Mouse (Mus musculus): ENCODE data around the gene Lmbr1l. TPM values are rescaled to one million over a fixed set of nuclear protein-coding genes. Genes with fewer than 3 reads are reported as not detected.
A peak's percentile ranks its signal among the peaks of the same experiment; 100 is the strongest.

Lmbr1l gene
- polyA plus RNA-seq, 1 experiment: not detected

DNA sequence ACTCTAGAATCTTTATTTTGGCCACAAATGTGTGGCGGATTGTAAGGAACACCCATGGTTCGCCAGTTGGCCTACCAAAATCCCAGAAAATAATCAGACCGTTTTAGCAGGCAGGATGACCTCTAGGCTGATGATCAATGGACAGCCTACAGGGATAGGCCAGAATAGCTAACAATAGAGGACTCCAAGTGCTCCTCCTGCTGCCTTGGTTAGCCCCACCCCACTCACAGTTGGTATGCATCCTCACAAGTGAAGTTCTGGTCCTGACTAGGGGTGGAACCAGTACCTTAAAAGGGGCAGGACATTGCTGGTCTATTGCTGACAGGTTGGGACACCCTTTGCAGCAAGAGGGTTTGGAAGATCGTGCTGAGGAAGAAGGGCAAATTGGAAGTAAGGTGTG lies 25.0 kb downstream of the Lmbr1l start:
- TF ChIP-seq CTCF (IDR thresholded peaks at IDR 0.05; ENCODE audit: insufficient read depth, low read depth, low read length) (no peak), POLR2A (IDR thresholded peaks at IDR 0.05; ENCODE audit: insufficient read depth, low read depth, low read length) (no peak)
- H3K4me1 ChIP-seq (ENCODE audit: control insufficient read depth, insufficient read depth, low read length): peaks cover 29% of the 10 kb centered on the region
- WGBS: 85% methylated on average over 4 of the region's 4 CpGs
- H3K27ac ChIP-seq (ENCODE audit: insufficient read depth, low read depth, low read length): no peak overlapping the region
- no peak overlapping the region for H3K4me3 ChIP-seq (ENCODE audit: insufficient read depth, low read depth, low read length)

GRCm38 (mm10) chr15:98891907-98892606 lies 26.0 kb downstream of the Lmbr1l start:
- TF ChIP-seq POLR2A (IDR thresholded peaks at IDR 0.05; ENCODE audit: insufficient read depth, low read depth, low read length): no peak
- no peak overlapping the region for H3K4me3 ChIP-seq (ENCODE audit: insufficient read depth, low read depth, low read length)
- 40% methylated on average over 6 of the region's 6 CpGs for WGBS
- no peak overlapping the region for H3K27ac ChIP-seq (ENCODE audit: insufficient read depth, low read depth, low read length)
- peaks cover 26% of the 10 kb centered on the region for H3K4me1 ChIP-seq (ENCODE audit: control insufficient read depth, insufficient read depth, low read length)

- no peak overlapping the region for H3K27ac ChIP-seq (ENCODE audit: insufficient read depth, low read depth, low read length)
- TF ChIP-seq CTCF (IDR thresholded peaks at IDR 0.05; ENCODE audit: insufficient read depth, low read depth, low read length) (no peak), POLR2A (IDR thresholded peaks at IDR 0.05; ENCODE audit: insufficient read depth, low read depth, low read length) (no peak)
- 22% methylated on average over 19 of the region's 19 CpGs for WGBS
- peaks cover 26% of the 10 kb centered on the region for H3K4me1 ChIP-seq (ENCODE audit: control insufficient read depth, insufficient read depth, low read length)
- no peak overlapping the region for H3K4me3 ChIP-seq (ENCODE audit: insufficient read depth, low read depth, low read length)
Observed at GRCm38 (mm10) chr15:98891198-98891742, 26.8 kb downstream of the Lmbr1l start.

GRCm38 (mm10) chr15:98887526-98887925 lies 30.5 kb downstream of the Lmbr1l start:
- Histone ChIP-seq H3K27ac (ENCODE audit: insufficient read depth, low read depth, low read length) (no peak overlapping the region), H3K4me1 (ENCODE audit: control insufficient read depth, insufficient read depth, low read length) (peaks cover 2% of the 10 kb centered on the region; the same call in 1 of the 2 replicates), H3K4me3 (ENCODE audit: insufficient read depth, low read depth, low read length) (no peak overlapping the region)
- TF ChIP-seq POLR2A (IDR thresholded peaks at IDR 0.05; ENCODE audit: insufficient read depth, low read depth, low read length): no peak
- TF ChIP-seq CTCF (IDR thresholded peaks at IDR 0.05; ENCODE audit: insufficient read depth, low read depth, low read length): no peak
- WGBS: 76% methylated on average over 7 of the region's 7 CpGs

- Histone ChIP-seq H3K4me1 (ENCODE audit: control insufficient read depth, insufficient read depth, low read length) (peaks cover 2% of the 10 kb centered on the region; the same call in 1 of the 2 replicates), H3K27ac (ENCODE audit: insufficient read depth, low read depth, low read length) (no peak overlapping the region), H3K4me3 (ENCODE audit: insufficient read depth, low read depth, low read length) (no peak overlapping the region)
- TF ChIP-seq POLR2A (IDR thresholded peaks at IDR 0.05; ENCODE audit: insufficient read depth, low read depth, low read length) (no peak), CTCF (IDR thresholded peaks at IDR 0.05; ENCODE audit: insufficient read depth, low read depth, low read length) (no peak)
- WGBS: 66% methylated on average over 8 of the region's 8 CpGs
Observed at GRCm38 (mm10) chr15:98886667-98887387, 31.2 kb downstream of the Lmbr1l start.

- no peak overlapping the region for H3K27ac ChIP-seq (ENCODE audit: insufficient read depth, low read depth, low read length)
- TF ChIP-seq POLR2A (IDR thresholded peaks at IDR 0.05; ENCODE audit: insufficient read depth, low read depth, low read length) (no peak), CTCF (IDR thresholded peaks at IDR 0.05; ENCODE audit: insufficient read depth, low read depth, low read length) (no peak)
- WGBS: 76% methylated on average over 1 of the region's 1 CpGs
- no peaks in the 10 kb centered on the region for H3K4me1 ChIP-seq (ENCODE audit: control insufficient read depth, insufficient read depth, low read length)
- no peak overlapping the region for H3K4me3 ChIP-seq (ENCODE audit: insufficient read depth, low read depth, low read length)
Observed at GRCm38 (mm10) chr15:98884106-98884505, 33.9 kb downstream of the Lmbr1l start.

GRCm38 (mm10) chr15:98883661-98884060 lies 34.4 kb downstream of the Lmbr1l start:
- TF ChIP-seq CTCF (IDR thresholded peaks at IDR 0.05; ENCODE audit: insufficient read depth, low read depth, low read length) (no peak), POLR2A (IDR thresholded peaks at IDR 0.05; ENCODE audit: insufficient read depth, low read depth, low read length) (no peak)
- H3K27ac ChIP-seq (ENCODE audit: insufficient read depth, low read depth, low read length): no peak overlapping the region
- H3K4me3 ChIP-seq (ENCODE audit: insufficient read depth, low read depth, low read length): no peak overlapping the region
- H3K4me1 ChIP-seq (ENCODE audit: control insufficient read depth, insufficient read depth, low read length): no peaks in the 10 kb centered on the region

DNA sequence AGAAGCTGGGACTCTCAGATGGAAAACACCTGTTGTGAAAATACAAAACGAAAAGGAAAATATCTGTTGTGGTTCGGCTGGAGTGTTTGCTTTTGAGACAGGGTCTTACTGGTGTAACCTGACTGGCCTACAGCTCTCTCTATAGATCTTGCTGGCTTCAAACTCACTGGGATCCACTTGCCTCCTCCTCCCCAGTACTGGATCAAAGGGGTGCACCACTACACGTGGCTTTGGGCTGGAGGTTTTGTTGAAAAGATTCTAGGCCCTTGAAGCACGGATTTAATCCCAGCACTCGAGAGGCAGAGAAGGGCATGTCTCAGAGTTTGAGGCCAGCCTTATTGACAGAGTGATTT lies 36.4 kb downstream of the Lmbr1l start:
- 9% methylated on average over 5 of the region's 5 CpGs for WGBS
- TF ChIP-seq POLR2A (IDR thresholded peaks at IDR 0.05; ENCODE audit: insufficient read depth, low read depth, low read length): no peak
- no peak for TF ChIP-seq CTCF (IDR thresholded peaks at IDR 0.05; ENCODE audit: insufficient read depth, low read depth, low read length)
- Histone ChIP-seq H3K4me1 (ENCODE audit: control insufficient read depth, insufficient read depth, low read length) (no peaks in the 10 kb centered on the region), H3K4me3 (ENCODE audit: insufficient read depth, low read depth, low read length) (peak overlapping the region; percentile 84; the same call in 1 of the 2 replicates), H3K27ac (ENCODE audit: insufficient read depth, low read depth, low read length) (no peak overlapping the region)

DNA sequence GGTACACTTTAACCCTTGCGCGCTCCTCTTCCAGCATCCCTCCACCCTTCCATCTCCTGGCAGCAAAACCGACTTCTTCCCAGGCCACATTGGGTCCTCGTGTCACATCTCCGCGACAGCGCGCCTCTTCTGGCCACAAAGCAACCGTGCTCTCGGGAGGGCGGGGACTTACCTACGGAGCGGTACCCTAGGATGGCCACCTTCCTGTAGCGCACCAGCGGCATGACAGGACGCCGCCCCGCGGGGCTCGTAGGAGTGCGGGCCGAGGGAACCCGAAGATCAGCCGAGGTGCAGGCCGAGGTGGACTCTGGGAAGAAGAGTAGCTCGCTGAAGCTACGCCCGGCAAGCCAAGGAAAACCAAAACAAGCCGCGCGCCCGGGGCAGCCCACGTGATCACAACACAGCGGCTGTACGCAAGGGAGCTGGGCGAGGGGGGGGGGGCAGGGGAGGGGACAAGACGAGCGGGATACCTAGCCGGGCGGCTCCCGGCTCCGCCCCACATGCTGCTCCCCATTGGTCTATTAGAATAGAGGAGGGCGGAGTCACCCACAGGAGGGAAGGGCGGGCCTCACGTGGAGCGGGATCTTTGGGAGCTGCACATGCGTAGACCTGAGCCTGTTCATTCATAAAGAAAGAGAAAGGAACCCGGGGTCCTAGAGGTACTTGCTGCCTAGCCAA lies 36.9 kb downstream of the Lmbr1l start:
- WGBS: under 1% methylated on average over 45 of the region's 48 CpGs
- TF ChIP-seq CTCF (IDR thresholded peaks at IDR 0.05; ENCODE audit: insufficient read depth, low read depth, low read length) (peak; percentile 6; the same call in 1 of the 2 replicates), POLR2A (IDR thresholded peaks at IDR 0.05; ENCODE audit: insufficient read depth, low read depth, low read length) (no peak)
- no peaks in the 10 kb centered on the region for H3K4me1 ChIP-seq (ENCODE audit: control insufficient read depth, insufficient read depth, low read length)
- H3K27ac ChIP-seq (ENCODE audit: insufficient read depth, low read depth, low read length): peak overlapping the region; percentile 7; the same call in 1 of the 2 replicates
- H3K4me3 ChIP-seq (ENCODE audit: insufficient read depth, low read depth, low read length): peak overlapping the region; percentile 84
